Mouse (Mus musculus) erythroblast, embryonic 14.5 days (primary cell): Measurements from ENCODE around the gene Zdhhc18. TPM values are rescaled to one million over a fixed set of nuclear protein-coding genes. Genes with fewer than 3 reads are reported as not detected.

Source experiments
- H3K27me3 ChIP-seq: 2 replicates; pipeline ENCODE4 v1.6.1; 2012; ENCODE audit warnings: inconsistent platforms; ENCODE audit not compliant: control insufficient read depth
- H3K36me3 ChIP-seq: 2 replicates; pipeline ENCODE4 v1.6.1; 2012; ENCODE audit warnings: mild to moderate bottlenecking, inconsistent platforms; ENCODE audit not compliant: control insufficient read depth
- H3K4me1 ChIP-seq: 2 replicates; pipeline ENCODE4 v1.6.1; 2012; ENCODE audit warnings: inconsistent platforms; ENCODE audit not compliant: control insufficient read depth
- H3K4me3 ChIP-seq: replicated peaks from 2 replicates; pipeline ENCODE3; 2012; ENCODE audit warnings: moderate library complexity, mild to moderate bottlenecking, inconsistent platforms
- H3K9me3 ChIP-seq: 2 replicates; pipeline ENCODE4 v1.6.1; 2012; ENCODE audit warnings: low read length, inconsistent platforms, mixed read lengths; ENCODE audit not compliant: control insufficient read depth
- GATA1 ChIP-seq: IDR thresholded peaks from 2 replicates; pipeline ENCODE4 v1.6.1; 2012; ENCODE audit warnings: low read length, inconsistent platforms, mixed read lengths
- TAL1 ChIP-seq: IDR thresholded peaks from 3 replicates; pipeline ENCODE4 v1.6.1; 2012; ENCODE audit warnings: low read length, inconsistent platforms, mixed read lengths
- polyA plus RNA-seq: library from polyadenylated mRNA; stranded (reverse); fragments of >175 nt; gene quantifications from 2 replicates; pipeline ENCODE4 v1.2.3, GENCODE M21; 2012

Gene Zdhhc18
- polyA plus RNA-seq, 1 experiment: 0.25 TPM

DNA sequence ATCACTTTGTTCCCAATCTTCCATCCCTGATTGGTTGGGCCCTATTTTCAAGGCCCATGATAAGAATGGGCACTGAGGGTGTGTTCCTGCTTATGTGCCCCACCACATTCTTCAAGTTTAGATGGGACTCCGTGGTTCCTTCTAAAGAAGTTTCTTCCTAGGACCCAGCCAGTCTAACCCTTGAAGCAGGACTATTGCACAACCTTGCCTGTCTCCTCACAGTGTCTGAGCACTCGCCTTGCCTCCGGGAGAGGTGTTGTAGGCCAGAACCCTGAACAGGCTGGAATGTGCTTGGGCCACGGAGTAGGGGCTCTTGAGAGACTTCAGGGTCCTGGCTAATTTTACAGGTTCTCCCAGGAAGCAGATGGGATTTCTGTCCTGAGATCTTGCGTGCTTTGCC, 46.9 kb downstream of the Zdhhc18 start:
- H3K4me3 ChIP-seq: no peak overlapping the region
- peaks cover 2% of the 10 kb centered on the region for H3K36me3 ChIP-seq
- TF ChIP-seq TAL1 (no peak), GATA1 (no peak)
- no peaks in the 10 kb centered on the region for H3K9me3 ChIP-seq
- peaks cover 38% of the 10 kb centered on the region for H3K27me3 ChIP-seq
- peaks cover 25% of the 10 kb centered on the region for H3K4me1 ChIP-seq

- peaks cover 25% of the 10 kb centered on the region for H3K4me1 ChIP-seq
- H3K4me3 ChIP-seq: no peak within 1 kb of the TSS
- peaks cover 2% of the 10 kb centered on the region; the same call in 1 of the 2 replicates for H3K36me3 ChIP-seq
- TF ChIP-seq GATA1 (no peak), TAL1 (no peak)
- no peaks in the 10 kb centered on the region for H3K9me3 ChIP-seq
- peaks cover 38% of the 10 kb centered on the region for H3K27me3 ChIP-seq
Measured at GRCm38 (mm10) chr4:133601721-133602218, 48.2 kb downstream of the Zdhhc18 start, which contains the start of gene Sfn. Gene Sfn (minus strand): TSS chr4:133602168.

DNA sequence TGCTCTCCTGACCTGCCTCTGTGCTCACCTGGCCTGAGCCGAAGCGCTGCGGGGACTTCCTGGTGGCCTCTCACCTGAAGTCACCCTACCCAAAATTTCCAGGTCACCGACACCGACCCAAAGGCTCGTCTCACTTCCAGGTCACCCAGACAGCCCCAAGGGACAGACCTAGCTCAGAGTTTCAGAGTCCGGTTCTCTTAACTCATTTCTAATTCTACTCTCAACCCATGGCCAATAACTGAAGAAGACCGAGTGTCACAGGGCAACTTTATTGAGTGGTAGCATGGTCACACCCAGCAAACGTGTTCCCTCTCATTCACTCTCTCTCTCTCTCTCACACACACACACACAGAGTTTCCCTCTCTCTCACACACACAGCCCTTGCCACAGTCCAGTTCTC, 49.6 kb downstream of the Zdhhc18 start:
- Histone ChIP-seq H3K4me3 (peak overlapping the region; percentile 64), H3K4me1 (peaks cover 25% of the 10 kb centered on the region), H3K36me3 (no peaks in the 10 kb centered on the region), H3K9me3 (no peaks in the 10 kb centered on the region), H3K27me3 (peaks cover 38% of the 10 kb centered on the region)
- TF ChIP-seq GATA1 (no peak), TAL1 (no peak)

- Histone ChIP-seq H3K36me3 (no peaks in the 10 kb centered on the region), H3K4me3 (peak overlapping the region; percentile 64), H3K4me1 (peaks cover 25% of the 10 kb centered on the region), H3K9me3 (no peaks in the 10 kb centered on the region), H3K27me3 (peaks cover 38% of the 10 kb centered on the region)
- TF ChIP-seq GATA1: no peak
- no peak for TF ChIP-seq TAL1
Measured at GRCm38 (mm10) chr4:133599571-133600073, 50.3 kb downstream of the Zdhhc18 start.

- Histone ChIP-seq H3K27me3 (peaks cover 38% of the 10 kb centered on the region), H3K36me3 (no peaks in the 10 kb centered on the region), H3K4me1 (peaks cover 25% of the 10 kb centered on the region), H3K4me3 (peak overlapping the region; percentile 64), H3K9me3 (no peaks in the 10 kb centered on the region)
- TF ChIP-seq GATA1 (no peak), TAL1 (no peak)
Measured at GRCm38 (mm10) chr4:133599116-133599515, 50.8 kb downstream of the Zdhhc18 start.

DNA sequence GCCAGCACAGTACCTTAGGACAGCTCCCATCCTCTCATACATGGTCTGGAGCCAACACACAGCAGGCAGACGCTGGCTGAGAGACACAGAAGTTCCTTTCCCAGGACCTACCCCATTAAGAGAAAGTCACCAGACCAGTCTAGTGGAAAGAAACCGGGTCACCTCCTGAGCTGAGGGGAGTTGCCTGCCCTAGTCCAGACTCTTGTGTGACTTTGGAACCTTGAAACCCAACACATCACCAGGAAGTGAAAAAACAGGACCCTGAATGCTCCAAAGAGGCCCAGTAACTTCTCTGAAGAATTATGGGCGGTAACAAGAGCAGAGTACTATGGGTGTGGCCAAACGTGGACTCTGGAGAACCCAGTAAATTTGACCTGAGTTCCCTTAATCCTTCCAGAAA, 51.3 kb downstream of the Zdhhc18 start:
- H3K4me1 ChIP-seq: peaks cover 25% of the 10 kb centered on the region
- no peaks in the 10 kb centered on the region for H3K9me3 ChIP-seq
- TF ChIP-seq TAL1 (no peak), GATA1 (no peak)
- H3K36me3 ChIP-seq: no peaks in the 10 kb centered on the region
- peaks cover 38% of the 10 kb centered on the region for H3K27me3 ChIP-seq
- peak overlapping the region; percentile 64 for H3K4me3 ChIP-seq

- Histone ChIP-seq H3K4me1 (peaks cover 20% of the 10 kb centered on the region), H3K9me3 (no peaks in the 10 kb centered on the region), H3K4me3 (no peak overlapping the region), H3K36me3 (peaks cover 9% of the 10 kb centered on the region), H3K27me3 (peaks cover 26% of the 10 kb centered on the region)
- TF ChIP-seq GATA1 (no peak), TAL1 (no peak)
Measured at GRCm38 (mm10) chr4:133596084-133596483, 53.9 kb downstream of the Zdhhc18 start.

DNA sequence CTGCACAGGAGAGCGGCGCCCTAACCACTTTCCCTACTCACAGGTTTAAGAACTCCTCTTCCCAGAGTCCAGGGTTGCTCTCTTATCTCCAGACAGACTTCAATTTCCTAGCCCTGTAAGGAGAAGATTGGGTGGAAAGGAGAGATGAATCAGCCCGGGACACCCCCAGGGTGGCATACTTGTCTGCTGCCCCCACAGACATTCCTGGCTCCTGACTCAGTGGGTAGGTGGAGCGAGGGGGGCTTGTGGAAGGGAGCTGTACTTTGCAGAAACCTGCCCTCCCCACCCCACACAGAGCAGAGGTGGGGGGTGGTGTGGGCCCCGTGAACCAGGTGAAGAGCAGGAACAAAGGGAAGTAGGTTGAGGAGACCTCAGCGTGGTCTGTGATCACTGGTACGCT, 54.4 kb downstream of the Zdhhc18 start:
- H3K36me3 ChIP-seq: peaks cover 14% of the 10 kb centered on the region
- H3K4me1 ChIP-seq: peaks cover 20% of the 10 kb centered on the region
- H3K27me3 ChIP-seq: peaks cover 24% of the 10 kb centered on the region
- TF ChIP-seq TAL1 (no peak), GATA1 (no peak)
- no peak overlapping the region for H3K4me3 ChIP-seq
- H3K9me3 ChIP-seq: no peaks in the 10 kb centered on the region

GRCm38 (mm10) chr4:133592570-133592969, 57.4 kb downstream of the Zdhhc18 start:
- Histone ChIP-seq H3K36me3 (peaks cover 43% of the 10 kb centered on the region), H3K27me3 (no peaks in the 10 kb centered on the region), H3K9me3 (no peaks in the 10 kb centered on the region), H3K4me3 (no peak overlapping the region), H3K4me1 (no peaks in the 10 kb centered on the region)
- no peak for TF ChIP-seq TAL1
- no peak for TF ChIP-seq GATA1
